Mouse (Mus musculus) CH12.LX (cell line): ENCODE measurements around the gene Ybx3. TPM values are rescaled to one million over a fixed set of nuclear protein-coding genes. Genes with fewer than 3 reads are reported as not detected.

Experiments used
- DNase-seq: peaks from one replicate; pipeline ENCODE4 v3.0.0-alpha.2; 2013; ENCODE audit errors: extremely low read depth
- H3K27ac ChIP-seq: 2 replicates; pipeline ENCODE4 v1.5.1; 2012; ENCODE audit warnings: low read depth, mild to moderate bottlenecking, control low read depth, moderate library complexity; ENCODE audit not compliant: insufficient read depth
- H3K27me3 ChIP-seq: replicated peaks from 2 replicates; pipeline ENCODE3; 2012; ENCODE audit warnings: inconsistent platforms
- H3K36me3 ChIP-seq, 2 experiments: replicated peaks in 1 of 2; 2 replicates each; pipeline versions ENCODE3 to v1.6.1; 2012; ENCODE audit warnings: inconsistent platforms in 1 of 2, low read length in 1 of 2, mild to moderate bottlenecking in 1 of 2, mixed read lengths in 1 of 2, moderate library complexity in 1 of 2; ENCODE audit not compliant: control insufficient read depth in 1 of 2, insufficient read depth in 1 of 2
- H3K4me1 ChIP-seq, 2 experiments: 2 replicates each; pipeline ENCODE4 v1.6.1; 2012; ENCODE audit warnings: inconsistent platforms in 1 of 2, moderate library complexity in 1 of 2; ENCODE audit not compliant: insufficient read depth in 2 of 2, control insufficient read depth in 1 of 2
- H3K4me2 ChIP-seq: 2 replicates; pipeline ENCODE4 v1.6.1; 2012; ENCODE audit warnings: low read depth, mild to moderate bottlenecking, control low read depth; ENCODE audit not compliant: poor library complexity, insufficient read depth, severe bottlenecking
- H3K4me3 ChIP-seq, 3 experiments: fragments of 150-350 bp in 1 of 3; sonication (generic) in 1 of 3; replicated peaks in 1 of 3; 2 replicates each; pipeline versions ENCODE3 to v1.5.1; 2011 to 2012; ENCODE audit warnings: low read depth in 2 of 3, low read length in 2 of 3, mild to moderate bottlenecking in 2 of 3, moderate library complexity in 2 of 3, control low read depth in 1 of 3, improper control_type of control experiment in 1 of 3, inconsistent platforms in 1 of 3, mixed read lengths in 1 of 3; ENCODE audit not compliant: poor library complexity in 1 of 3
- H3K79me2 ChIP-seq: replicated peaks from 2 replicates; pipeline ENCODE4 v1.6.1; 2012; ENCODE audit warnings: mild to moderate bottlenecking, moderate library complexity; ENCODE audit not compliant: control insufficient read depth, poor library complexity, insufficient read depth, severe bottlenecking; ENCODE audit errors: extremely low read depth
- H3K9ac ChIP-seq: 2 replicates; pipeline ENCODE4 v1.6.1; 2012; ENCODE audit warnings: low read depth, mild to moderate bottlenecking, control low read depth, moderate library complexity; ENCODE audit not compliant: insufficient read depth
- H3K9me3 ChIP-seq: replicated peaks from 2 replicates; pipeline ENCODE3; 2012; ENCODE audit warnings: low read length, inconsistent platforms, mixed read lengths
- E2F4 ChIP-seq: IDR thresholded peaks from 2 replicates; pipeline ENCODE4 v1.6.1; 2011; ENCODE audit warnings: low read depth, low read length, improper control_type of control experiment; ENCODE audit not compliant: insufficient replicate concordance
- ELF1 ChIP-seq: IDR thresholded peaks from 2 replicates; pipeline ENCODE4 v1.6.1; 2014; ENCODE audit warnings: low read depth, mild to moderate bottlenecking, inconsistent platforms, low read length, improper control_type of control experiment
- EP300 ChIP-seq: IDR thresholded peaks from 2 replicates; pipeline ENCODE4 v1.6.1; 2011; ENCODE audit warnings: low read length, improper control_type of control experiment
- ETS1 ChIP-seq: conservative IDR thresholded peaks from 2 replicates; pipeline ENCODE4 v1.6.1; 2012; ENCODE audit warnings: low read depth, mild to moderate bottlenecking, inconsistent platforms, low read length, improper control_type of control experiment, moderate library complexity
- IRF4 ChIP-seq: IDR thresholded peaks from 2 replicates; pipeline ENCODE4 v1.6.1; 2014; ENCODE audit warnings: low read depth, mild to moderate bottlenecking, inconsistent platforms, low read length, improper control_type of control experiment
- JUN ChIP-seq: IDR thresholded peaks from 2 replicates; pipeline ENCODE4 v1.6.1; 2011; ENCODE audit warnings: low read depth, mild to moderate bottlenecking, low read length, improper control_type of control experiment, moderate library complexity; ENCODE audit not compliant: insufficient read depth
- JUND ChIP-seq: conservative IDR thresholded peaks from 2 replicates; pipeline ENCODE4 v1.6.1; 2011; ENCODE audit warnings: low read depth, low read length, improper control_type of control experiment
- KAT2A ChIP-seq: IDR thresholded peaks from 2 replicates; pipeline ENCODE4 v1.6.1; 2012; ENCODE audit warnings: low read length, improper control_type of control experiment, inconsistent platforms; ENCODE audit not compliant: insufficient replicate concordance
- MAX ChIP-seq: IDR thresholded peaks from 2 replicates; pipeline ENCODE4 v1.6.1; 2011; ENCODE audit warnings: low read length, improper control_type of control experiment
- MYC ChIP-seq: IDR thresholded peaks from 2 replicates; pipeline ENCODE4 v1.6.1; 2011; ENCODE audit warnings: low read depth, mild to moderate bottlenecking, improper control_type of control experiment, low read length
- NRF1 ChIP-seq: IDR thresholded peaks from 2 replicates; pipeline ENCODE4 v1.6.1; 2014; ENCODE audit warnings: low read depth, mild to moderate bottlenecking, inconsistent platforms, low read length, improper control_type of control experiment, moderate library complexity
- PAX5 ChIP-seq: IDR thresholded peaks from 2 replicates; pipeline ENCODE4 v1.6.1; 2012; ENCODE audit warnings: low read length, inconsistent platforms, mixed read lengths
- POLR2AphosphoS2 ChIP-seq: IDR thresholded peaks from 2 replicates; pipeline ENCODE4 v1.6.1; 2011; ENCODE audit warnings: low read depth, low read length, improper control_type of control experiment
- RAD21 ChIP-seq: IDR thresholded peaks from 2 replicates; pipeline ENCODE4 v1.6.1; 2011; ENCODE audit warnings: low read depth, mild to moderate bottlenecking, low read length, improper control_type of control experiment, moderate library complexity
- SIN3A ChIP-seq: IDR thresholded peaks from 2 replicates; pipeline ENCODE4 v1.6.1; 2012; ENCODE audit warnings: low read length, improper control_type of control experiment, inconsistent platforms
- SMC3 ChIP-seq: IDR thresholded peaks from 2 replicates; pipeline ENCODE4 v1.6.1; 2011; ENCODE audit warnings: low read depth, low read length, improper control_type of control experiment
- USF2 ChIP-seq: conservative IDR thresholded peaks from 2 replicates; pipeline ENCODE4 v1.6.1; 2011; ENCODE audit warnings: low read depth, low read length, improper control_type of control experiment
- ZC3H11A ChIP-seq: IDR thresholded peaks from 2 replicates; pipeline ENCODE4 v1.6.1; 2012; ENCODE audit warnings: low read depth, mild to moderate bottlenecking, inconsistent platforms, low read length, improper control_type of control experiment
- ZKSCAN1 ChIP-seq: IDR thresholded peaks from 2 replicates; pipeline ENCODE4 v1.6.1; 2012; ENCODE audit warnings: low read depth, inconsistent platforms, low read length, improper control_type of control experiment, borderline replicate concordance
- ZMIZ1 ChIP-seq: IDR thresholded peaks from 2 replicates; pipeline ENCODE4 v1.6.1; 2012; ENCODE audit warnings: low read depth, mild to moderate bottlenecking, inconsistent platforms, low read length, improper control_type of control experiment
- ZNF384 ChIP-seq: IDR thresholded peaks from 2 replicates; pipeline ENCODE4 v1.6.1; 2012; ENCODE audit warnings: low read depth, low read length, improper control_type of control experiment, inconsistent platforms
- dilution Hi-C: fragments of 300-500 bp; cut with MboI; formaldehyde crosslinking; loops from 2 replicates; pipeline ENCODE4 v1.14.3; 2020; ENCODE audit warnings: low sequenced_read_pairs; ENCODE audit not compliant: extremely low pct_unique_long_range_greater_than_20kb, extremely low pct_ligation_motif_present
- in situ Hi-C: fragments of 300-500 bp; cut with MboI; formaldehyde crosslinking; loops from 3 replicates; pipeline ENCODE4 v1.14.3; 2019; ENCODE audit warnings: low sequenced_read_pairs, low pct_ligation_motif_present, low pct_unique_long_range_greater_than_20kb, mixed read lengths
- polyA plus RNA-seq: library from polyadenylated mRNA; unstranded; fragments of >175 nt; gene quantifications from 2 replicates; pipeline ENCODE4 v1.2.1, GENCODE M21; 2012; ENCODE audit warnings: low read depth; ENCODE audit not compliant: insufficient read length
- total RNA-seq, 2 experiments: library from RNA; depleted of rRNA; stranded (reverse); fragments of 300-350 nt in 1 of 2; fragments of >200 nt in 1 of 2; gene quantifications; 2 replicates each; pipeline ENCODE4 v1.2.3; 2012 to 2014

Ybx3 gene
- total and polyA plus RNA-seq, 3 experiments = 391 to 620 (median 410) TPM

DNA sequence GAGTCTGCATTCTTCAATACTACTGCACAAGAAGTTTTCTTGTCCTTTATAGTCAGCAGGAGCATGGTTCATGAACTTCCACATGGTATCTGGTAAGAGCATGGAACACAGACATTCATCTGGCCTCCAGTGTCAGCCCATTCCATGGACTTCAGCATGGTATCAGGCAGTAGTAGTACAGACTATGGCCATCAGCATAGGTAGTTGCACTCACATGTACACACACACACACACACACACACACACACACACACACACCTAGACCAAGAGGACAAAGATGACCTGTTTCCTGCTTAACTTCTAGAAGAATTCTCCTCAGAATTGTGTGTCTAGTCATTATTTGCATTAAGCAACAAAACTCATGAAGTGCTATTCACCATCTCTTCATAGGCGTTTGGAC lies 49.5 kb downstream of the Ybx3 start:
- Histone ChIP-seq H3K4me1 (no peaks in the 10 kb centered on the region), H3K4me2 (no peak overlapping the region)

GRCm38 (mm10) chr6:131327076-131327475 lies 61.2 kb downstream of the Ybx3 start:
- TF ChIP-seq SIN3A = no peak
- TF ChIP-seq RAD21 = no peak
- no peak for TF ChIP-seq MAX
- no peak for TF ChIP-seq ETS1
- no peak for TF ChIP-seq JUN
- no peak for TF ChIP-seq SMC3
- TF ChIP-seq NRF1 = no peak
- TF ChIP-seq POLR2AphosphoS2 = no peak
- TF ChIP-seq E2F4 = no peak
- TF ChIP-seq IRF4 = no peak
- no peak for TF ChIP-seq JUND
- no peak for TF ChIP-seq MYC
- TF ChIP-seq ELF1 = no peak
- no peak for TF ChIP-seq EP300
- no peak for TF ChIP-seq KAT2A
- TF ChIP-seq ZMIZ1 = no peak
- no peak for TF ChIP-seq ZKSCAN1
- TF ChIP-seq ZC3H11A = no peak
- no peak for TF ChIP-seq PAX5
- Histone ChIP-seq H3K36me3 (no peaks in the 10 kb centered on the region), H3K9me3 (no peaks in the 10 kb centered on the region), H3K4me1 (no peaks in the 10 kb centered on the region), H3K9ac (no peak overlapping the region), H3K27me3 (peaks cover 62% of the 10 kb centered on the region), H3K27ac (no peak overlapping the region), H3K4me2 (no peak overlapping the region), H3K79me2 (no peaks in the 10 kb centered on the region), H3K4me3 (no peak overlapping the region)
- in situ Hi-C loops (no loop called here), dilution Hi-C loops (no loop called here)
- no peak for DNase-seq

More for the DNA sequence above, 49.5 kb downstream of the Ybx3 start:
- Histone ChIP-seq H3K4me3 (no peak overlapping the region), H3K27me3 (peaks cover 27% of the 10 kb centered on the region), H3K9me3 (no peaks in the 10 kb centered on the region), H3K79me2 (no peaks in the 10 kb centered on the region), H3K36me3 (no peaks in the 10 kb centered on the region), H3K9ac (no peak overlapping the region), H3K27ac (no peak overlapping the region)
- no peak for DNase-seq
- TF ChIP-seq USF2 (no peak), ZNF384 (no peak)
- dilution Hi-C loops (no loop called here), in situ Hi-C loops (no loop called here)
